Mouse (Mus musculus) brain, embryonic 14.5 days (tissue): Measurements from ENCODE around the gene Dedd.

Experiments used
- CTCF ChIP-seq: fragments of 200-500 bp; IDR thresholded peaks from 2 replicates; pipeline ENCODE4 v1.5.1; 2012; ENCODE audit warnings: inconsistent platforms, mild to moderate bottlenecking, moderate library complexity, borderline replicate concordance; ENCODE audit not compliant: insufficient read depth, insufficient read length; ENCODE audit errors: extremely low read depth
- POLR2A ChIP-seq: fragments of 200-500 bp; IDR thresholded peaks from 2 replicates; pipeline ENCODE4 v1.6.1; 2012; ENCODE audit warnings: mild to moderate bottlenecking, inconsistent platforms, borderline replicate concordance; ENCODE audit not compliant: poor library complexity, insufficient read depth, insufficient read length, severe bottlenecking; ENCODE audit errors: extremely low read depth

GRCm38 (mm10) chr1:171285096-171285892, 43.7 kb upstream of the Dedd start:
- no peak for TF ChIP-seq POLR2A
- TF ChIP-seq CTCF: no peak
